Mouse (Mus musculus): ENCODE measurements at regions not wholly inside any gene's neighbourhood (a gene's known extent, or its start where the extent isn't known, plus 50 kb on each side); places are given as distances from the start of the nearest gene placed in this dataset.

- TF ChIP-seq CTCF (IDR thresholded peaks at IDR 0.05; ENCODE audit: low read depth) (no peak), EP300 (IDR thresholded peaks at IDR 0.05; ENCODE audit: low read depth) (no peak)
- WGBS (ENCODE audit: insufficient replicate concordance): 33% methylated on average over 5 of the region's 5 CpGs
- Histone ChIP-seq H3K4me3 (ENCODE audit: insufficient read depth in 1 of 2, low read depth in 2 of 2, low read length in 2 of 2) (no peak overlapping the region), H3K27me3 (ENCODE audit: control insufficient read depth, insufficient read depth, low read length) (no peaks in the 10 kb centered on the region), H3K4me1 (replicated peaks; ENCODE audit: control insufficient read depth in 2 of 2, insufficient read depth in 2 of 2, low read length in 1 of 2) (peaks cover 0 to 4% of the 10 kb centered on the region in 2 experiments; a peak in 2 of 4 replicates), H3K27ac (no peak overlapping the region), H3K9ac (replicated peaks) (no peak overlapping the region), H3K4me2 (ENCODE audit: low read depth) (no peak overlapping the region), H3K9me3 (ENCODE audit: control insufficient read depth, low read length) (no peaks in the 10 kb centered on the region), H3K36me3 (replicated peaks; ENCODE audit: control insufficient read depth, insufficient read depth, low read depth) (no peaks in the 10 kb centered on the region)
- ATAC-seq (ENCODE audit: insufficient read depth): no peak
- no peak for DNase-seq (ENCODE audit: low read depth in 3 of 3, low spot score in 3 of 3)
Measured at GRCm38 (mm10) chr12:35283925-35284324, 236.9 kb downstream of the Snx13 start.

GRCm38 (mm10) chr12:35283407-35283806 is 236.4 kb downstream of the Snx13 start:
- no peak overlapping the region for H3K9ac ChIP-seq (replicated peaks)
- H3K27me3 ChIP-seq (ENCODE audit: control insufficient read depth, insufficient read depth, low read length): no peaks in the 10 kb centered on the region
- no peaks in the 10 kb centered on the region for H3K36me3 ChIP-seq (replicated peaks; ENCODE audit: control insufficient read depth, insufficient read depth, low read depth)
- no peaks in the 10 kb centered on the region for H3K9me3 ChIP-seq (ENCODE audit: control insufficient read depth, low read length)
- no peak overlapping the region for H3K27ac ChIP-seq
- TF ChIP-seq CTCF (IDR thresholded peaks at IDR 0.05; ENCODE audit: low read depth) (no peak), EP300 (IDR thresholded peaks at IDR 0.05; ENCODE audit: low read depth) (no peak)
- ATAC-seq (ENCODE audit: insufficient read depth) (no peak), DNase-seq (ENCODE audit: low read depth in 3 of 3, low spot score in 3 of 3) (no peak)
- H3K4me3 ChIP-seq (ENCODE audit: insufficient read depth in 1 of 2, low read depth in 2 of 2, low read length in 2 of 2): no peak overlapping the region
- H3K4me1 ChIP-seq (replicated peaks; ENCODE audit: control insufficient read depth in 2 of 2, insufficient read depth in 2 of 2, low read length in 1 of 2): peaks cover 0 to 4% of the 10 kb centered on the region in 2 experiments; a peak in 2 of 4 replicates
- H3K4me2 ChIP-seq (ENCODE audit: low read depth): no peak overlapping the region

- Histone ChIP-seq H3K27me3 (ENCODE audit: control insufficient read depth, insufficient read depth, low read length) (no peaks in the 10 kb centered on the region), H3K4me3 (ENCODE audit: insufficient read depth in 1 of 2, low read depth in 2 of 2, low read length in 2 of 2) (no peak overlapping the region), H3K9me3 (ENCODE audit: control insufficient read depth, low read length) (no peaks in the 10 kb centered on the region), H3K4me2 (ENCODE audit: low read depth) (no peak overlapping the region), H3K4me1 (replicated peaks; ENCODE audit: control insufficient read depth in 2 of 2, insufficient read depth in 2 of 2, low read length in 1 of 2) (no peaks in the 10 kb centered on the region), H3K36me3 (replicated peaks; ENCODE audit: control insufficient read depth, insufficient read depth, low read depth) (no peaks in the 10 kb centered on the region), H3K9ac (replicated peaks) (no peak overlapping the region), H3K27ac (no peak overlapping the region)
- DNase-seq (ENCODE audit: low read depth in 3 of 3, low spot score in 3 of 3): no peak
- TF ChIP-seq EP300 (IDR thresholded peaks at IDR 0.05; ENCODE audit: low read depth): no peak
- TF ChIP-seq CTCF (IDR thresholded peaks at IDR 0.05; ENCODE audit: low read depth): no peak
- ATAC-seq (ENCODE audit: insufficient read depth): no peak
Measured at GRCm38 (mm10) chr12:35269465-35269864, 222.5 kb downstream of the Snx13 start.

- H3K27ac ChIP-seq: no peak overlapping the region
- no peak overlapping the region for H3K4me2 ChIP-seq (ENCODE audit: low read depth)
- H3K4me1 ChIP-seq (replicated peaks; ENCODE audit: control insufficient read depth in 2 of 2, insufficient read depth in 2 of 2, low read length in 1 of 2): no peaks in the 10 kb centered on the region
- ATAC-seq (ENCODE audit: insufficient read depth) (no peak), DNase-seq (ENCODE audit: low read depth in 3 of 3, low spot score in 3 of 3) (no peak)
- H3K27me3 ChIP-seq (ENCODE audit: control insufficient read depth, insufficient read depth, low read length): no peaks in the 10 kb centered on the region
- WGBS (ENCODE audit: insufficient replicate concordance): 45% methylated on average over 2 of the region's 2 CpGs
- H3K36me3 ChIP-seq (replicated peaks; ENCODE audit: control insufficient read depth, insufficient read depth, low read depth): no peaks in the 10 kb centered on the region
- no peak overlapping the region for H3K9ac ChIP-seq (replicated peaks)
- no peaks in the 10 kb centered on the region for H3K9me3 ChIP-seq (ENCODE audit: control insufficient read depth, low read length)
- no peak overlapping the region for H3K4me3 ChIP-seq (ENCODE audit: insufficient read depth in 1 of 2, low read depth in 2 of 2, low read length in 2 of 2)
- TF ChIP-seq EP300 (IDR thresholded peaks at IDR 0.05; ENCODE audit: low read depth) (no peak), CTCF (IDR thresholded peaks at IDR 0.05; ENCODE audit: low read depth) (no peak)
Measured at GRCm38 (mm10) chr12:35268006-35268405, 221.0 kb downstream of the Snx13 start.

GRCm38 (mm10) chr12:35267023-35267654 is 220.2 kb downstream of the Snx13 start:
- Histone ChIP-seq H3K9ac (replicated peaks) (no peak overlapping the region), H3K4me3 (ENCODE audit: insufficient read depth in 1 of 2, low read depth in 2 of 2, low read length in 2 of 2) (no peak overlapping the region), H3K4me1 (replicated peaks; ENCODE audit: control insufficient read depth in 2 of 2, insufficient read depth in 2 of 2, low read length in 1 of 2) (no peaks in the 10 kb centered on the region), H3K4me2 (ENCODE audit: low read depth) (no peak overlapping the region), H3K27ac (no peak overlapping the region), H3K36me3 (replicated peaks; ENCODE audit: control insufficient read depth, insufficient read depth, low read depth) (no peaks in the 10 kb centered on the region), H3K27me3 (ENCODE audit: control insufficient read depth, insufficient read depth, low read length) (no peaks in the 10 kb centered on the region), H3K9me3 (ENCODE audit: control insufficient read depth, low read length) (no peaks in the 10 kb centered on the region)
- DNase-seq (ENCODE audit: low read depth in 3 of 3, low spot score in 3 of 3) (no peak), ATAC-seq (ENCODE audit: insufficient read depth) (no peak)
- TF ChIP-seq EP300 (IDR thresholded peaks at IDR 0.05; ENCODE audit: low read depth) (no peak), CTCF (IDR thresholded peaks at IDR 0.05; ENCODE audit: low read depth) (no peak)
- WGBS (ENCODE audit: insufficient replicate concordance): 45% methylated on average over 6 of the region's 6 CpGs
